Mouse (Mus musculus) embryonic facial prominence, embryonic 11.5 days (tissue): Measurements from ENCODE around the gene Slc16a1. TPM values are rescaled to one million over a fixed set of nuclear protein-coding genes. Genes with fewer than 3 reads are reported as not detected.

Source experiments
- ATAC-seq: fragments of 200-750 bp; cut with Nextera tagmentation; replicated peaks from 2 replicates; pipeline ENCODE4 v1.8.0; 2017; ENCODE audit warnings: low read depth; ENCODE audit not compliant: insufficient number of reproducible peaks, low FRiP score, low TSS enrichment
- DNase-seq: peaks from one replicate; pipeline ENCODE4 v3.0.0-alpha.2; 2015; ENCODE audit warnings: low spot score
- H3K27ac ChIP-seq: fragments of 300-500 bp; sonication (generic); replicated peaks from 2 replicates; pipeline ENCODE4 v1.5.1; 2014; ENCODE audit warnings: mild to moderate bottlenecking, low read depth, low read length, control low read depth
- H3K27me3 ChIP-seq: fragments of 300-500 bp; sonication (generic); 2 replicates; pipeline ENCODE4 v1.6.1; 2014; ENCODE audit warnings: mild to moderate bottlenecking, low read length, moderate library complexity, mixed read lengths; ENCODE audit not compliant: control insufficient read depth, insufficient read depth
- H3K36me3 ChIP-seq: fragments of 300-500 bp; sonication (generic); replicated peaks from 2 replicates; pipeline ENCODE4 v1.6.1; 2014; ENCODE audit warnings: low read depth, mild to moderate bottlenecking, low read length, moderate library complexity, mixed read lengths; ENCODE audit not compliant: control insufficient read depth, insufficient read depth
- H3K4me1 ChIP-seq: fragments of 300-500 bp; sonication (generic); 2 replicates; pipeline ENCODE4 v1.6.1; 2014; ENCODE audit warnings: low read length, mixed read lengths; ENCODE audit not compliant: control insufficient read depth, insufficient read depth
- H3K4me2 ChIP-seq: fragments of 300-500 bp; sonication (generic); 2 replicates; pipeline ENCODE4 v1.6.1; 2014; ENCODE audit warnings: low read depth, mild to moderate bottlenecking, control low read depth, low read length, moderate library complexity
- H3K4me3 ChIP-seq: fragments of 300-500 bp; sonication (generic); 2 replicates; pipeline ENCODE4 v1.5.1; 2014; ENCODE audit warnings: low read depth, low read length, control low read depth
- H3K9ac ChIP-seq: fragments of 300-500 bp; sonication (generic); replicated peaks from 2 replicates; pipeline ENCODE4 v1.6.1; 2014; ENCODE audit warnings: mild to moderate bottlenecking, control low read depth, low read length
- H3K9me3 ChIP-seq: fragments of 300-500 bp; sonication (generic); replicated peaks from 2 replicates; pipeline ENCODE4 v1.6.1; 2016; ENCODE audit warnings: mild to moderate bottlenecking, low read length, inconsistent platforms, mixed read lengths; ENCODE audit not compliant: control insufficient read depth
- WGBS: fragments of 180-500 bp; shearing (Covaris S2); extraction: QIAGEN DNeasy Blood & Tissue Kit; methylation state at CpG from one replicate; pipeline ENCODE4 v1.1.7; 2014; 5-methylcytosine and 5-hydroxymethylcytosine counted together
- polyA plus RNA-seq: library from polyadenylated mRNA; unstranded; fragments of >200 nt; fragmentation: Nextera tagmentation; extraction: Ambion mirVana; gene quantifications from 2 replicates; pipeline ENCODE4 v1.2.1, GENCODE M21; 2014

Slc16a1 gene
- polyA plus RNA-seq, 1 experiment from 2014 or later, result 46.6 TPM

DNA sequence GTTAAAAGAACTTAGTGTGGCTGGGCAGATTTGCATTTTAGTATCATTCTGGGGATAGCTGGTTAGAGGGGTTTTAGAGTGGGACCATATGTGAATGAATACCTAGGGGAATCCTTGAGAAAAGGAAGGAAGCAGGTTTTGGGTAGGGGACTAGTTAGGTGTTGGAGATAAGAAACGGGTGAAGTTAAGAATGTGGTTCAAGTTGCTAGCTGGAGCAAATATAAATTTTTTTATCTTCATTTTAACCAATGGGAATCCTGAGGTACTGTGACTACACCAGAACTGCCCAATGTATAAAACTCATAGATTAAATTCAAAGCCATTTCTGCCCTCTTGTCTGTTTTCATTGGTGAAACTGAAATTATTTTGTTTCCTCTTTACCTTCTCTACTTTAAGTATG lies 2.8 kb downstream of the Slc16a1 start:
- H3K27ac ChIP-seq, result no peak overlapping the region
- ATAC-seq (no peak), DNase-seq (no peak)
- no peaks in the 10 kb centered on the region for H3K4me1 ChIP-seq
- no peaks in the 10 kb centered on the region for H3K27me3 ChIP-seq
- H3K9ac ChIP-seq, result no peak overlapping the region
- H3K4me2 ChIP-seq, result no peak overlapping the region
- WGBS, result 80% methylated on average over 1 of the region's 1 CpGs
- no peaks in the 10 kb centered on the region for H3K9me3 ChIP-seq
- no peak overlapping the region for H3K4me3 ChIP-seq
- H3K36me3 ChIP-seq, result no peaks in the 10 kb centered on the region

DNA sequence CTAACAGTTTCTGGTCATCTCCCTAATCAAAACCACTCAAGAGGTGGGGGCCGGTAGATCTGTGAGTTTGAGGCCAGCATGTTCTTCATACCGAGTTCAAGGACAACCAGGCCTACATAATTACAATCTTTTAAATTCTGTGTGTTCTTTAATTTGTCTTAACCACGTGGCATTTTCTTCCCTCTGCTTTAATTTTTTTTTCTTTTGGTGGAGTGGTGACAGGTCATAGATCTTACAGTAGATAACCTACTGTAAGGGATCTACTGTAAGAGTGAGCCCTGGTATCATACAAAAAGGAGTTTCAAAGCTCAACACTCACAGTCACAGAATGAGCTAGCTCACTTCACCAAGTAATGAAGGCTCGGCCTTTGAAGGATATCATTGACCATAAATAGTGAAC lies 4.6 kb downstream of the Slc16a1 start:
- Histone ChIP-seq H3K27ac (no peak overlapping the region), H3K36me3 (no peaks in the 10 kb centered on the region), H3K9ac (no peak overlapping the region), H3K9me3 (no peaks in the 10 kb centered on the region), H3K27me3 (no peaks in the 10 kb centered on the region), H3K4me3 (no peak overlapping the region), H3K4me1 (no peaks in the 10 kb centered on the region), H3K4me2 (no peak overlapping the region)
- ATAC-seq (no peak), DNase-seq (no peak)
- 79% methylated on average over 4 of the region's 4 CpGs for WGBS

DNA sequence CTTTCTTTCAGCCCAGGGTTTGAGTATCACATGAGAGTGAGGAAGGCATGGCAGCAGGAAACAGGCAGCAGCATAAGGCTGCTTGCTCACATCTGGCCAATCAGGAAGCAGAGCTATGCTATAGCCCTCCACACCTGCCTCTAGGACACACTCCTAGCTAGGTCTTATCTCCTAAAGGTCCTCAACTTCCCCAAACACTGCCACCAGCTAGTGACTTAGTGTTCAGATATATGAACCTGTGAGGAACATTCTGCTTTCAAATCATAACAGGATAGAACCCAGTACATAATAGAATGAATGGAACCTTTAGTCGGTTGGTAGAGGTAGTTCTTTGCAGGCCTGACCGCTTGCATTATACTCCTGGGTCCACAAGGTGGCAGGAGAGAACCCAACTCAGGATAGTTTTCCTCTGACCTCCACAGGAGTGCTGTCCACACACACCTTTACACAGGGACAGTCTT lies 5.4 kb downstream of the Slc16a1 start:
- no peaks in the 10 kb centered on the region for H3K4me1 ChIP-seq
- no peak overlapping the region for H3K4me3 ChIP-seq
- no peaks in the 10 kb centered on the region for H3K9me3 ChIP-seq
- no peaks in the 10 kb centered on the region for H3K36me3 ChIP-seq
- WGBS, result 11% methylated on average over 2 of the region's 2 CpGs
- no peak overlapping the region for H3K4me2 ChIP-seq
- DNase-seq (peak; percentile 70), ATAC-seq (no peak)
- no peaks in the 10 kb centered on the region for H3K27me3 ChIP-seq
- H3K27ac ChIP-seq, result no peak overlapping the region
- H3K9ac ChIP-seq, result no peak overlapping the region

DNA sequence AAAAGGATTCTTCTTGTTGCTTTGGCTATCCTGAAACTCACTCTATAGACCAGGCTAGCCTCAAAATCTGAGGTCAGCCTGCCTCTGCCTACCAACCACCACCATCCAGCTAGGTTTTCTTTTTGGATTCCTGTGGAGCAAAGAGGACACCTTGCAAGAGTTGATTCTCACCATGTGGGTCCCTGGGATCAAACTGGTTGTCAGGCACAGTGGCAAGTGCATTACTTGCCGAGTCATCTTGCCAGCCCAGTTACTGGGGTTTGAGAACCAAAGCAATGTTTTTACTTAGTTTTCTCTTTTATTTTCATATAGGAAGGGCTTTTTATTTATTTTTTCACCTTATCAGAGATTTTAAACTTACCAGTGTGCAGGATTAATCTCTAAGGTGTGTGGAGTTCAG lies 5.9 kb downstream of the Slc16a1 start:
- no peak for ATAC-seq
- Histone ChIP-seq H3K4me3 (no peak overlapping the region), H3K27ac (no peak overlapping the region), H3K4me2 (no peak overlapping the region), H3K27me3 (no peaks in the 10 kb centered on the region), H3K36me3 (no peaks in the 10 kb centered on the region), H3K4me1 (no peaks in the 10 kb centered on the region), H3K9me3 (no peaks in the 10 kb centered on the region), H3K9ac (no peak overlapping the region)
- no peak for DNase-seq
- 77% methylated on average over 1 of the region's 1 CpGs for WGBS

DNA sequence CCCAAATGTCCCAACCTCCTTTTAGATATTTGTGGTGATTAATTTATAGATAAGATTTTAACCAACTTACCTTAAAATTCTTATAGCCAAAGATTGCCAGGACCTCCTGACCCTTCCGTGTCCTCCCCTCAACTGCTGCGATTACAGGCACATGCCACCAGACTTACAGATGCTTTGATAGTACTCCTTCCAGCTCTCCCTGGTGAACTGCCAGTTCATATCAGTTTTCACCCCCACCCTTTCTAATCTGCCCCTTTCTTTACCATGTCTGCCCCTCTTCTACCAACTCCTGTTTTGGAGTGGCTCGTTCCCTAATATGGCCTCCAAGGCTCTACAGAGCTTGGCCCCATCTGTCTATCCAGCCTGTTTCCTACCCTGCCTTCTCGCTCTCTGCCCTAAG lies 15.8 kb downstream of the Slc16a1 start:
- DNase-seq, result no peak
- H3K27me3 ChIP-seq, result no peaks in the 10 kb centered on the region
- no peak overlapping the region for H3K4me2 ChIP-seq
- H3K27ac ChIP-seq, result no peak overlapping the region
- 94% methylated on average over 4 of the region's 4 CpGs for WGBS
- no peaks in the 10 kb centered on the region for H3K4me1 ChIP-seq
- no peak overlapping the region for H3K9ac ChIP-seq
- H3K4me3 ChIP-seq, result no peak overlapping the region
- H3K9me3 ChIP-seq, result no peaks in the 10 kb centered on the region
- ATAC-seq, result no peak
- H3K36me3 ChIP-seq, result peaks cover 2% of the 10 kb centered on the region

DNA sequence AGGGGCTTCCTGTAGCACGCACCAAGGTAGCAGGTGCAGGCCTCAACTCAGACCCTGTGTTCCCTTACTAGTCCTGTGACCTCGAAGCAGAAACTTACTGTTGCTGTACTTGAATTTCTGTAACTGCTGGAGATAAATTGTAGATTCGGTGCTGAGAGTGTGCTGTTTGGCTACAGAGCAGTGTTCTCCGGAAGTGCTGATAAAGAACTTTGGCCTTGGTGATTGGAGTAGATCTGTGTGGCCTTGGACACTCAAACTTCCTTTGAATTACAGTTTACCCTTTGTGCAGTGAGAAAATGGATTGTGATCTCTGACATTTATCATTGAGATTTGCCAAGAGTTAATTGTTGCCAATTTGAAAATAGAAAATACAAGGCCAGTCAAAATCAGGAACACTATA lies 16.5 kb downstream of the Slc16a1 start:
- 92% methylated on average over 4 of the region's 4 CpGs for WGBS
- H3K36me3 ChIP-seq, result peaks cover 2% of the 10 kb centered on the region

DNA sequence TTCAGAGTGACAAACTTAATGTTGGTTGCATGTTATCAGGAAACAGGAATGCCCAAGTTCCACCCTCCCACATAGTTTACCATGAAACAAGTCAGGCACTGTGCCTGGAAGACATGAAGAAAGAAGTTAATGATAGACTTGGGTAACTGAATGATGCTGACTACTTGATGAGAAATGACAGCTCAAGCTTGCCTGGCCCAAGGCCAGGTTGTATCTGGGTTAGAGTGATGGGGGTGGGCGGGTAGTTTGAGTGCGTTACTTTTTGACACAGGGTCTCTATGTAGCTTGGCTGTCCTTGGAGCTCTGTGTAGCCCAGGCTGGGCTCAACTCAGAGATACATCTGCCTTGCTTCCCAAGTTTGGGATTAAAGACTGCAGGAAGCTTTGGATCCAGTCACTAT lies 20.2 kb downstream of the Slc16a1 start:
- no peak for ATAC-seq
- Histone ChIP-seq H3K4me2 (no peak overlapping the region), H3K27me3 (no peaks in the 10 kb centered on the region), H3K9ac (no peak overlapping the region), H3K9me3 (no peaks in the 10 kb centered on the region), H3K36me3 (peaks cover 2% of the 10 kb centered on the region), H3K4me3 (no peak overlapping the region), H3K4me1 (no peaks in the 10 kb centered on the region), H3K27ac (no peak overlapping the region)
- no peak for DNase-seq
- WGBS, result 93% methylated on average over 2 of the region's 2 CpGs

More for the DNA sequence above, 16.5 kb downstream of the Slc16a1 start:
- ATAC-seq (no peak), DNase-seq (no peak)
- Histone ChIP-seq H3K4me1 (no peaks in the 10 kb centered on the region), H3K9ac (no peak overlapping the region), H3K9me3 (no peaks in the 10 kb centered on the region), H3K4me2 (no peak overlapping the region), H3K27me3 (no peaks in the 10 kb centered on the region), H3K27ac (no peak overlapping the region), H3K4me3 (no peak overlapping the region)

DNA sequence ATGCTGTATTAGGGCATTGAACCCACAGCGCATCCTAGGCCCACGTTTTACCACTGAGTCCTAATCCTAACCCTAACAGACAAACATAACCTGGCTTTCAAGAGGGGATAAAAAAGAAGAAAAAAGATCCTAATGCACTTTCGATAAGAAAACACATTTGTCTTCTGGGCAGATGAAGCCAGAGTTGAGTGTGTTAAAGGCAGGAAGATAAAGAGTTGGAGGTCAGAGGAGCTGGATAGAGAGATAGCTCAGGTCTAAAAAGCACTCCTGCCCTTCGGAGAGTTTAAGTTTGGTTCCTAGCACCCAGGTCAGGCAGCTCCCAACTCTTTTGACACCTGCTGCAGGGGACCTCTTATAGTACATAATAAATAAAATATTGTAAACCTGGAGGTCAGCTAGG lies 21.3 kb downstream of the Slc16a1 start:
- WGBS, result 91% methylated on average over 4 of the region's 4 CpGs
- Histone ChIP-seq H3K4me2 (no peak overlapping the region), H3K9me3 (no peaks in the 10 kb centered on the region), H3K36me3 (peaks cover 2% of the 10 kb centered on the region), H3K27me3 (no peaks in the 10 kb centered on the region), H3K27ac (no peak overlapping the region), H3K4me1 (no peaks in the 10 kb centered on the region), H3K9ac (no peak overlapping the region), H3K4me3 (no peak overlapping the region)
- DNase-seq (no peak), ATAC-seq (no peak)
